Mouse (Mus musculus) ES-Bruce4 (cell line): Measurements from ENCODE around the gene Erich6.

ENCODE experiments used
- CTCF ChIP-seq: IDR thresholded peaks from one replicate; pipeline ENCODE4 v1.8.1; 2011; ENCODE audit warnings: low read depth, low read length
- POLR2A ChIP-seq: IDR thresholded peaks from one replicate; pipeline ENCODE4 v1.8.1; 2011; ENCODE audit warnings: low read length; ENCODE audit not compliant: insufficient read depth

DNA sequence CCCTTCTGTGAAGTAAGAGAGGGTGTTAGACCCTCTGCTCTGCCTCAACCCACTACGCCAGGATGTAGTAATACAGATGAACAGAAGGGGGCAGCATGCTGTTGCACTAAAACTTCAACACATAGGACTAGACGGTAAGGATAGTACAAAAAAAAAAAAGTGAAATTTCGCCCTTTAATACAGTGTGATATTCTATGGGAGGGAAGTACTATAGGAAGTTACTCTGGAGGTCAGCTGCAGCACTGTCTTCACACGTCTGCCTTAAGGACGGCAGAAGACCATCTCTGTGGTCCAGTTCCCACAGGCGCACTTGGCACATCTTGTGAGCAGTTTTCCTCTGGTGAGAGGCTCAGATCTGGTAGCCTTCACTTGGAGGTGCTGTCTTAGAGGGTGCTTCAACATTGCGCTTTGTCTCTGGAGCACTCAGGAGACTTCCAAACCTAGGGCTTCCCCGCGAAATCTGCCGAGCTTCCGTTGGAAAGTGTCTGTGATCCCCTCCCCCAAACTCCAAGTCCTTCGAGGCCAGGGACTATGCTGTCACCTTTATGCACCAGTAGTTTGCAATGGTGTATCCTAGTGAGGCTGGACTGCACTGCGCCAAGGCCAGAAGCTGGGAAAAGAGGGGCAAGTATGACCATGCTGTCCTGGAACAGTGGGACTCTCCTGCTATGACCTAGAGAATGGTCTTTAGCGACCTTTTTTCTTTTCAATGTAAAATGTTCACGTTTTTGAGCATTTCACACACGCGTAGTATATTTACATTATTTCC is 18.5 kb upstream of the Erich6 start:
- TF ChIP-seq CTCF = no peak
- TF ChIP-seq POLR2A = no peak
